Mouse (Mus musculus): ENCODE results near the gene Gm3285.

The Gm3285 gene

DNA sequence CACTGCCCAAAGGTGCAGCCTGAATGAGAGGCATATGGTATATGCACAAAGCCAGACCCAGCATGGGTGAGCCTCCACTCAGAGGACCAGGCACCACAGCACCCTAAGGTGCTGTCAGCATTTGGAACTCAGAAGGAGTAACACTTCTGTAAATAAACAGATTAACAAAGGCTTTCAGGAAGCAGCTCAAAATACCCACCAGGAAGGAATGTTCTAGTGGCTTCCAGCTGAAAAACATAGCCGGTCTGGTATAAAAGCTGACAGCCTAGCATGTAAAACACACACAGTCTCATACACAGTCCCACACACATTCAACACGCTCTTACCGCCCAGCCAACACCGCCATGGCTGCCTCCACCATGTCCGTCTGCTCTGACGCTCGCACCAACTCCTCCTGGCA lies at the start of gene Gm3285:
Gene Gm3285 (plus strand): TSS at position 301 of the 400 bp plus-strand sequence.
- no peak for DNase-seq (ENCODE audit: low spot score)

DNA sequence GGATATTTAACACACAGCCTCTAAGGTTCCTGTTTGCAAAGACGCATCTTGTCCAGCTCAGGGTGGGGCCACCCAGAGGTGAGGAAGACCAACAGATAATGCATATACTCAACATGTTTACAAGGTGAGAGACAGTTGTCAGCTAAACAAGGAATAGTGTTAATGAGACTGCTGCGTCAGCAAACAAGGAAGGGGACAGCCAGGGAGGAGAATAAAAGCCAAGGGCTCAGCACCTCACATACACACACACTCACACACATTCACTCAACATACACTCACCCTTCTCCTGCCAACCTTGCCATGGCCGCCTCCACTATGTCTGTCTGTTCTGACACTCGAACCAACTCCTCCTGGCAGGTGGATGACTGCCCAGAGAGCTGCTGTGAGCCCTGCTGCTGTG lies 47.4 kb upstream of the Gm3285 start, which contains the start of gene Gm2696:
Gene Gm2696 (plus strand): TSS at position 301 of the 400 bp plus-strand sequence.
- DNase-seq (ENCODE audit: low spot score) = no peak

DNA sequence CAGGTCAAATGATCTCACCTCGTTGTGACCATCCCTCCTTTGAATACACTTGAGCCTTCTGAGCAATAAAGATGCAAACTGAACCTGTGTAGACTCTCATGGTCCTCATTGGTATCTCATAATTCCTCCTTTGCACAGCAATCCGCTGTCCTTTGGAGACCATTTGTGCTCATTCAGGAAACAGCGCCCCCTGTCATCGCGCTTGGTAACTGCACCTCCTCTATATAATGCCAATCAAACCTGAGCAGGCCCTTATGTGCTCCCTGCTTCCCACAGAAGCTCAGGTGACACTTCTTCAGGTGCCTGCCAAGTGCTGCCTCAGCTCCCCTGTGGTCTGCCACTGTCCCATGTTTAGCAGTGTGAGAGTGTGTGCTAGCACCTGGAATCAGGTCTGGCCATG lies 46.3 kb upstream of the Gm3285 start:
- DNase-seq (ENCODE audit: low spot score) = peak; percentile 51

DNA sequence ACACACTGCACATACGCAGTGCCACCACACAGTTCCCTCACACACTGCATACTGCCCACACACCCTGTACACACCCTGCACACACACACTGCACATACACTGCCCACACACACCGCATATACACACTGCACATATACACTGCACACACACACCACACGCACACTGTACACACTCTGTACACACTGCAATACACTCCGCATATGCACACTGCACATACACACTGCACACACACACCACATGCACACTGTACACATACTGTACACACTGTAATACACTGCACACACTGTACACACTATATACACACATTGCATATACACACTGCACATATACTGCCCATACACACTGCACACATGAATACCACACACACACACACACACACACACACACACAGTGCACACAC lies 43.3 kb upstream of the Gm3285 start:
- DNase-seq (ENCODE audit: low spot score) = no peak

DNA sequence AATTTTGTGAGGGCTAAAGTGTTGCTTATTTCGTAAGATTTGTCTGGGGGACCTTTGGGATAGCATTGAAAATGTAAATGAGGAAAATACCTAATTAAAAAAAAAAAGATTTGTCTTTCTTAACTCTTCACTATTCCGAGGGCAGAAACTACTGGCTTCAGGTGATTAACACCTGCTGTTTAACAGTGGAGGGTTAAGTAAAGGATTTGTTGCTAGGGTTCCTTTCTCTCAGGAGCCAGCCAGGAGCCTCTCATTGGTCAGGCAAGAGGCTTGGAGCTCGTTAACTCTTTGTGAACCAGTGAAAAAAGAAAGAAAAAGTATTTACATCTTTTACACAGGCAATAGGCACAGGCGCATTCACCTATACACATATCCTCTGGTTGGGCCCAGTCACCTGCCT lies 42.6 kb upstream of the Gm3285 start:
- DNase-seq (ENCODE audit: low spot score) = no peak

DNA sequence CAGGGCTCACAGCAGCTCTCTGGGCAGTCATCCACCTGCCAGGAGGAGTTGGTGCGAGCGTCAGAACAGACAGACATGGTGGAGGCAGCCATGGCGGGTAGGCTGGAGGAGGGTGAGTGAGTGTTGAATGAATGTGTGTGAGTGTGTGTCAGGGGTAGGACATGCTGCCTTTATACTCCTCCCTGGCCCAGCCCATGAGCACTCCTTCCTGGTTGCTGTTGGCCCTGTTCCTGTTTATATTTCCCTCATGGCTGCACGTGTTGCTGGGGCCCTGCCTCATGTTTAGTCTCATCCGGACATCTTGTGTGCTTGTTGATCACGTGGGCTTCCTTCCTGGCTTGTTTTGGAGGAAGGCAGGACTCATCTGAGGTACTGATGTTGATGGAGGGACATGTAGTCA lies 34.8 kb upstream of the Gm3285 start, which contains the start of gene Krtap10-4:
Gene Krtap10-4 (minus strand): TSS at position 145 of the 400 bp plus-strand sequence.
- DNase-seq (ENCODE audit: low spot score) = no peak

DNA sequence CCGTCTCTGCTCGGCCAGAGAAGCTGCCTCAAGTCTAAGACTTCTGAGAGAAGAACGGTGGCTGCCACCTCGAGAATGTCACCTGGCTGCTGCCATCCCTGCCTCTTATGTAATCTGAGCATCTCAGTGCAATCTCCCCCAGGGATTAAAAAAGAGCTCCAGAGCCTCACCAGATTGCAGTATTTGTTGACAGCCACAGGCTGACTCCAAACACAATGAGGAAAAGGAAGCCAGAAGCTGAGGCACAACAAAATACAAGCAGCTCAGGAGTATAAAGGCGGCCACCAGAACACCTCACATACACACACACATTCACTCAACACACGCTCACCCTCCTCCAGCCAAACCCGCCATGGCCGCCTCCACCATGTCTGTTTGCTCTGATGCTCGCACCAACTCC lies 26.1 kb upstream of the Gm3285 start, which contains the start of gene Krtap10-10:
Gene Krtap10-10 (plus strand): TSS at position 301 of the 400 bp plus-strand sequence.
- DNase-seq (ENCODE audit: low spot score) = no peak

DNA sequence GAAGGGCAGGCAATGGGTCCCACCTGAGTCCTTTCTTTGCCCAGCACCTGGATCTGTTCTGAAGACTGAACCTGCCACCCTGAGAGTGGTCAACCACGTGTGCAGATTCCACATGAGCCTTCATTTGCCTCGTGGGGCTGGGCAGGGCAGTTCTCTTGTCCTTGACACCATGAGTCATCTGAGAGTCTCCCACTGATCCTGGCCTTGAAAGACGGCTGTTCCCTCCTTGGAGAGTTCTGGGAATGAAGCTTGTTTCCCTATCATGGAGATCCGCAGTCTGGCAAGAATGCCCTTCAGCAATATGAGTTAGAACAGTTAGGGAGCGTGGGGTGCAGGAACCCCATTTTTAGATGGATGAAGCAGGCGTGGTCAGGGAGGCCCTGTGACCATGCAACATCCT lies 22.8 kb upstream of the Gm3285 start:
- DNase-seq (ENCODE audit: low spot score) = no peak

DNA sequence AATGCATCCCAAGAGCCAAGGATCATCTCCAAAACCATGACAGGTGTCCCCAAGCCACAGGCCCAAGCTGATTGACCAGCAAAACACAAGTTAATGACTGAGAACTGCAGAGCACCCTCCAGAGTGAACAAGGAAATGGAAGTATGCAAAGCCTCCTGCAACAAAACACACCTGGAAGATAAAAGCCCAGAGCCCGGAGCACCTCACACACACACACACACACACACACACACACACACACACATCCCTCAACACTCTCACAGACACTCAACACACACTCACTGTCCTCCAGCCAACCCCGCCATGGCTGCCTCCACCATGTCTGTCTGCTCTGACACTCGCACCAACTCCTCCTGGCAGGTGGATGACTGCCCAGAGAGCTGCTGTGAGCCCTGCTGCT lies 15.3 kb upstream of the Gm3285 start, which contains the start of gene Gm36176:
Gene Gm36176 (plus strand): TSS at position 301 of the 400 bp plus-strand sequence.
- no peak for DNase-seq (ENCODE audit: low spot score)

DNA sequence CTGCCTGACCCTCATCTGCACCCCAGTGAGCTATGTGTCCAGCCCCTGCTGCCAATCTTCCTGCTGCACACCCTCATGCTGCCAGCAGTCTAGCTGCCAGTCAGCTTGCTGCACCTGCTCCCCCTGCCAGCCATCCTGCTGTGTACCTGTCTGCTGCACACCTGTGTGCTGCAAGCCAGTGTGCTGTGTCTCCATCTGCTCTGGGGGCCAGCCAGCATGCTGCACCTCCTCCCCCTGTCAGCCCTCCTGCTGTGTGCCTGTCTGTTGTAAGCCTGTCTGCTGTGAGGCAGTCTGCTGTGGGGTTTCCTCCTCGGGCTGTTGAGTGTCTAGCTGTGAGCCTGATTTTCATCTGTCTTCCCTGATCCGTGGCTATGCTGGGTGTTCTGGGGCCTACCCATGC lies 14.8 kb upstream of the Gm3285 start:
- DNase-seq (ENCODE audit: low spot score) = no peak

DNA sequence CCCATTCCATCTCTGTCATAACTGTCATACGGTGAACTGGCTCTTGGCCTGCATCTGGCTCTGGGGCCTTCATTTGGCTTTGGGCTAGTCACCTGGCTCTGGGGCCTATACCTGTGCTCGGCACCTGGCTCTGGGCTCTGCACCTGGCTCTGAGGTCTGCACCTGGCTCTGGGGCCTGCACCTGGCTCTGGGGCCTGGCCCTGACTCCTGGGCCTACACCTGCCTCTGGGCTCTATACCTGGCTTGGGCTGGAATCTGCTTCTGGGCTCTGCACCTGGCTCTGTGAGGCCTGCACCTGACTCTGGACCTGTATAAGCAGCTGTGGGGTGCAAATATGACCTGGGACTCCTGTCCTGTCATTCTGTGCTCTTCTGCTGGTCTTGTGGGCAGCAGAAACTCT lies 14.2 kb upstream of the Gm3285 start:
- DNase-seq (ENCODE audit: low spot score) = no peak

DNA sequence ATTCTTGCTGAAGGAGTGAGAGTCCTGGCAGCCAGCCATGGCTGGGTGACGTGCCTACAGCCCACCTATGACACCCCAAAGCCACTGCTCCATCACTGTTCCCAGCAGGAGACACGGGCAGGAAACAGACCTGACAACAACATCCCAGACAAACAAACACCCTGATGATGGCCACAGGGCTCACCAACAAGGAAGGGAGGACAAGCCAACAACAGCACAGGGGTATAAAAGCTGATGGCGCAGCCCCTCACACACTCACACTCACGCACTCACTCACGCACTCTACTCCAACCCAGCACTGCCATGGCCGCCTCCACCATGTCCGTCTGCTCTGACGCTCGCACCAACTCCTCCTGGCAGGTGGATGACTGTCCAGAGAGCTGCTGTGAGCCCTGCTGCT lies 9.2 kb upstream of the Gm3285 start, which contains the start of gene Gm10318:
Gene Gm10318 (plus strand): TSS at position 301 of the 400 bp plus-strand sequence.
- no peak for DNase-seq (ENCODE audit: low spot score)

DNA sequence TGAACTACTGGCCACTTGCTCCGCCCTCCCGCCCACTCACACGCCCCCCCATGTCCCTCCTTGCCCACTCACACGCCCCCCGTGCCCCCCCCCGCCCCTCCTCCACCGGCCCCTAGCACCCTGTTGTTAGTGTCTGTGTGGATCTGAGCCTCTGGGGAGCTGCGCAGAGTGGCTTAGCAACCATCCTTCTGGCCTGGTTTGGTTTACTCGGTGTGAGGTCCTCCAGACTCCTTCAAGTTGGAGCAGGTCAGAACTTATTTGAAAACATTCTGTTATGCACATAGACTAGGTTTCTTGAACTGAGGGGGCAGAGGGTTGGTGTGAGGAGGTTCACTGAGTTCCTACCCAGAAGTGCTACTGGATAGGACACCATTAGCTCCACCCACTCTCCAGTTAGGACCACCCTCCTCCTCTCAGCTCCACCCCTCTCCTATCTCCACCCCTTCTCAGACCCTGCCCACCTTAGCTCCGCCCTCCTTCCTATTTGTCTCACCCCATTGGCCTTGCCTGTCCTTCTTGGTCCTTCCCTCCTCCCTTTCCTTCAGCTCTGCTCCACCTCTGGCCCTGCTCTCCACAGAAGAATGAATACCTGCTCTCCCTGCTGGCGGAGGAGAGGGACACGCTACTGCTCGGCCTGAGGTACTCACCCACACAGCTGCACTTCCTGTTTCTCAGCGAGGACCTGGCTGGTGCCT lies 2.4 kb downstream of the Gm3285 start:
- peak; percentile 80 for DNase-seq (ENCODE audit: low spot score)

DNA sequence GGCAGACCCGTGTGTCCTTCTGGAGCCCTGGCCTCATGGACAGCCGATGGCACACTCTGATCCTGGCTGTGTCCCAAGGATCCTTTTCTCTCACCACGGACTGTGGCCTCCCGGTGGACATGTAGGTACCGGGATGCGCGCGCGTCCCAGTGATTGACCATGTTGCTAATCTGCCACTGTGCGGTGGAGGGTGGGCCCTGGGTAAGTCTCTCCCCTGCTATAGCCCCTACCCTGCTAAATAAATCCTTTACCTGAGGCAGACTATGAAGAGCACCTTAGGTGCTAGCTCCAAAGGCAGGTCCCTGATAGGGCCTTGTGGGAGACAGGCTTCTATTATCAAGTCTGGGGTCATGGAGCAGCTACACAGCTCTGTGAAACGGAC lies 3.0 kb downstream of the Gm3285 start:
- no peak for DNase-seq (ENCODE audit: low spot score)

DNA sequence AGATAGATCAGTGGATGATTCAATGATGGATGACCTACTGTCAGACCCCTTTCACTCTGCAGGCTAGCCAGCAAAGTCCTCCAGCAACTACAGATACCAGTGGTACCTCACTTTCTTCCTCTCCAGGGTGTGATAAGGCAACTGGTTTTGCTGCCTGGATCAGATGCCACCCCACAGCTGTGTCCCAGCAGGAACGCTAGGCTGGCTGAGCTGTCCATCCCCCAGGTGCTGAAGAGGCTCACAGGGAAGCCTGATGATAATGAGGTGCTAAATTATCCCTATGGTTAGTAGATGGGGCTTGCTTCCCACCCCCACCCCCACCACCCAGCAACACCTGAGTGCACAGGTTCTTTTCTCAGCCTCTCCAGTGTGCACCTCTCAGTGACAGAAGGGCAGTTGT lies 5.8 kb downstream of the Gm3285 start:
- no peak for DNase-seq (ENCODE audit: low spot score)

DNA sequence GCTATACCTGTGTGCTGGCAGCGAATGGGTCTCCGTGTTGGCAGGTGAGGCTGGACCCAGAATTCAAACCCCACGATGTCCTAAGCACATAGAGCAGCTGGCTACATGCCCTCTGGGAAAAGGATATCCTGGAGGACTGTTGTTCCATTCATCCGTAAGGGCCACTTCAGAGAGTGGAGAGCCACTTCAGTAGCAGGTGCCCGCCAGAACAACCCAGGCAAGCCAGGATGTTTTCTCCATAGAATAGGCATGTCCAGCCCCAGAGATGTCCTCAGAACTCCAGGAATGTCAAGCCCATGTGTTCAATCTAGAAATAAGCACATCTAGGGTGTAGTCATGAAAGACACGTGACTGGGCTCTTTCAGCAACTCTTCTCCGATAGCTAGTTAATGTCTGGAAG lies 7.9 kb downstream of the Gm3285 start:
- DNase-seq (ENCODE audit: low spot score) = no peak

DNA sequence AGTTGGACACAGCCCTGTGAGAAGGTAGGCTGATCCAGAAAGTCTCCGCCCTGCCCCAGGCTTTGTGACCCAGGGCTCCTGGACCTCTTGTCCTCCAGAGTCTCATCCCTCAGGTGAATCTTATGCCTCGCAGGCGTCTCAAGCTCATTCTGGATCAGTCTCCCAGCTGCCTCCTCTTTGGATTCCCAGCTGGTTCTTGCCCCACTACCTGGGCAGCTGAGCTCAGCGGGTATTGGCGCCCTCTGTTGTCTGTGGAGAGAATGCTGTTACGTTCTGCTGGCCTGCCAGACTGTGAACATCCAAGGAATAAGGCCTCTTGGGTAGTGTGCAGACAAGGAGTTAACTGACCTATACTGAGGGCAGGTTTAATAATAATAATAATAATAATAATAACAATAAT lies 17.2 kb downstream of the Gm3285 start:
- DNase-seq (ENCODE audit: low spot score) = peak; percentile 39

DNA sequence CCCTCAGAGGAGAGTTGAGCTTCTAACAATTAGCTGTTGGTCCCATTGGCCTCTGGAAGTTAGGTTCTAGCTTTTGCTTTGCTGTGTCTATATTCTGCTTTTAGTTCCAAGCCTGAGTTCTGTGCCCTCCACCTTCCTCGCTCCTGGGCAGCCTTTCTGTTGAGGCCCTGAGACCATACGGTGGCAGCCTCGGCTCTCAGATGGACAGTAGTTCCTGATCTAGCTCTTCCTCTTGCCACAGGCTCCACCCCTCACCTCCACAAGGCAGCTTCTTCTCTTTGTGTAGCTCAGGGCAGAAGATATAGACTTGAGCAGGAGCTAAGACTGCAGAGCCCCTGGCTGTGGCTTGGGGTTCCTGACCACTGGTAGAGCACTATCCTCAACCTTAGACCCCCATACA lies 18.5 kb downstream of the Gm3285 start:
- no peak for DNase-seq (ENCODE audit: low spot score)

DNA sequence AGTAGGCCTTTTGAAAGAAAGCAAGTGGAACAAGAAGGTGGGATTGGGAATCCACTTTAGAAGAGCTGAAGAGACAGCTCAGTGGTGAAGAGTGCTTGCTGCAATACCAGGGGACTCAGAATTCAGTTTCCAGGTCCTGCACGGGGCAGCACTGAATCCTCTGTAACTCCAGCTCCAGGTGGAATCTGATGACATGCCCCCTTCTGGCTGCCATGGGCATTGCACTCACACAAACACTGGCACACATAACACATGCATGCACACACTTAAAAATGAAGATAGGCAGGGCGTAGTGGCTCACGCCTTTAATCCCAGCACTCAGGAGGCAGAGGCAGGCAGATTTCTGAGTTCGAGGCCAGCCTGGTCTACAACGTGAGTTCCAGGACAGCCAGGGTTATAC lies 20.8 kb downstream of the Gm3285 start:
- peak; percentile 7 for DNase-seq (ENCODE audit: low spot score)

DNA sequence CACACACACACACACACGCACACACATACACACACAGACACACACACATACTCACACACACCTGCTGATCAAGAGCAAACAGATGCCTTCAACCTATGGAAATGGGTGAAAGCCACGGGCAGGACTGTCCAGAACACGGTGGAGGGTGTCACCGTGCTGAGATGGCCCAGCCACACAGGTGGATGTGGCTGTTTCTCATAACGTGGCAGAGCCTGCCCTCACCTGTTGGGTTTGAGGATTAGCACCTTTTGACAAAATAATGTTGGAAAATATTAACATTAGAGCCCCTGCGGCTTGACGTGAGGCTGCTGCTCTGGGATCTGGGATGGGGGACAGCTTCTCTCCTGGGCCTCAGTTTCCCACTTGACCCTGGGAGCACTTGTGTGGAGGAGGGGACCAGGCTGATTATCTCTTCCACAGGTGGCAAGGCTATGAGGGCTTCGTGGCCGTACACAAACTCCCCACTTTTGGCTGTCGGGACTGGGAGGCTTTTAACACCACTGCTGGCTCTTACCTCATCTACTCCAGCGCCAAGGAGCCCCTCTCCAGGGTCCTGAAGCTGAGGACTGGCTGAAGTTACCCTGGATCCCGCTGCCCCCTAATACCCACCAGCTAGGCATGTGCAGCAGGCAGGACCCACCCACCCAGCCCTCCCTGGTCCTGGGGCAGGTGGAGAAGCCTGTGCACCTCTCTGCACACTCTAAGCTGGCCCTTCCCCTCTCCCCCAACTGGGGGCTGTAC lies 24.4 kb downstream of the Gm3285 start:
- peak; percentile 13 for DNase-seq (ENCODE audit: low spot score)

DNA sequence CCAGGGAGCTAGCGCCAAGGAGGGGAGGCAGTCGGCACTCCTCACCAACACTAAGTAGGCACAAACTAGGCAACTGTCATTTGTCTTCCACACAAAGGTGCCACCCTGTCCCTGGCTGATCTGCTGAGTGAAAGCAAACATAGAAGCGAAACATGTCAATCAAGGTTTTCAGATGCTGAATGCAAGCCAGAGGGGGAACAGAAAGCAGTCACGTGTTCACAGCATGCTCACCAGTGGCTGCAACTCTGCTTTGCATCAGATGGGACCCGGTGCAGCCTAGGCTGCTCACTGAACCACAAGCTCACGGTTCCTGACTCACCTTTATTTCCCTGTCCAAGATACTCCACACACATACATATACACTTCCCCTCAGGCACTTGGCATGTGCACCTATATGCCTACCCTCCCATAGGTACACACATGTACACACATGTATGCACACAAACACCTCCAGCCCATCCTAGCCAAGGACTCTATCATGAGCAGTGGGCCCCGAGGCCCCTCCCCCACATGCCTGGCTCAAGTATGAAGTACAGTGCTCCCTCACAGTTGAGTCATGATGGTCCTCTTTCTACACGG lies 29.3 kb downstream of the Gm3285 start:
- DNase-seq (ENCODE audit: low spot score) = no peak

DNA sequence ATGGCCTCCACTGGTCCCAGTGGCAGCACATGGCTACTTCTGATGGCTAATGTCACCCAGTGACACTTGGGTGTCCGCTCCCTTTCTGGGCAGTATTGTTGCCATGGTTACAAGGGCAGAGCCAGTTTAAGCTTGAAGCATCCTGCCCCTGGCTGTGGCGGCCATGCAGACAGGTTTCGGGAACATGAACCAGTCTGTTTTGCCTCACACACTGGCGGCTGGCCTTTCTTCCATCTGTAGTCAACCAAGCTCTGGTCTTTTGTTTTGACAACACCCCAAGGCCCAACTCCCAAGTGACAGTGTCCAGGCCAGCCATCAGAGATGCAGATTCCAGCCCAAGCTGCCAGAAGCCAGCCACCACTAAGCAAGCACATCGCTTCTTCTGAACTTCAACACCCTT lies 33.8 kb downstream of the Gm3285 start:
- no peak for DNase-seq (ENCODE audit: low spot score)

DNA sequence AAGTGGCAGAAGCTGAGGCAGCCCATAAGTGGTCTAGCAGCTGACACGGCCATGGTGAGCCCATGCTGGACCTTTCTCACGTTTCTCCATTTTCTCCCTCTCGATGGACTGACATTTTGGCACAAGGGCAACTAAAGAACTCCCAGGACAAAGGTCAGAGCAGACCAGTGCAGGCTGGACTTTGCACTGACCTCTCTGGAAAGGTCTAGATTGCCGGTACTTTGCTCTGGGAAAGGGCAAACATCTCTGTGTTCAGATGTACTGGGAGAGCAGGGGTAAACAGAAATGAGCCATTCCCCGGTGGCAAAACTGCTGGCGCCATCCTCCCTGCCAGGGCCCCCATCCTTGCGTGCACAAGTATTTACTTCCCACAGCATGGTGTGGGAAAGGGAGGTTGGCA lies 38.4 kb downstream of the Gm3285 start:
- DNase-seq (ENCODE audit: low spot score) = no peak

Data from embryo, embryonic 10 days (tissue).